Mouse (Mus musculus): ENCODE measurements around the gene Ly6g6d. TPM values are rescaled to one million over a fixed set of nuclear protein-coding genes. Genes with fewer than 3 reads are reported as not detected.

Ly6g6d gene
- polyA plus RNA-seq, 1 experiment from 2014 or later: 0.49 TPM

Other genes with a start within 250 kb of the Ly6g6d start
- gene Stk19, start 241.1 kb downstream of the Ly6g6d start, polyA plus RNA-seq (2015; fragmentation: Nextera tagmentation; extraction: Ambion mirVana): 11.6 and 15.6 TPM in 2 replicates
- gene Dxo, start 241.0 kb downstream of the Ly6g6d start, polyA plus RNA-seq (2015; fragmentation: Nextera tagmentation; extraction: Ambion mirVana): 21.0 and 22.2 TPM in 2 replicates
- gene Skiv2l, start 227.9 kb downstream of the Ly6g6d start, polyA plus RNA-seq (2015; fragmentation: Nextera tagmentation; extraction: Ambion mirVana): 15.7 and 16.8 TPM in 2 replicates
- gene Nelfe, start 227.7 kb downstream of the Ly6g6d start, polyA plus RNA-seq (2015; fragmentation: Nextera tagmentation; extraction: Ambion mirVana): 33.1 and 42.1 TPM in 2 replicates
- 4.1 and 6.3 TPM in 2 replicates for gene Cfb, start 215.5 kb downstream of the Ly6g6d start, polyA plus RNA-seq (2015; fragmentation: Nextera tagmentation; extraction: Ambion mirVana)
- gene Zbtb12, start 198.6 kb downstream of the Ly6g6d start, polyA plus RNA-seq (2015; fragmentation: Nextera tagmentation; extraction: Ambion mirVana): 0.87 and 0.99 TPM in 2 replicates
- gene Gm20547, start 196.0 kb downstream of the Ly6g6d start, polyA plus RNA-seq (2015; fragmentation: Nextera tagmentation; extraction: Ambion mirVana): not detected in 2 replicates
- gene C2, start 179.8 kb downstream of the Ly6g6d start, polyA plus RNA-seq (2015; fragmentation: Nextera tagmentation; extraction: Ambion mirVana): 5.1 and 9.4 TPM in 2 replicates
- gene Ehmt2, start 179.6 kb downstream of the Ly6g6d start, polyA plus RNA-seq (2015; fragmentation: Nextera tagmentation; extraction: Ambion mirVana): 26.7 and 27.6 TPM in 2 replicates
- gene Slc44a4, start 163.6 kb downstream of the Ly6g6d start, polyA plus RNA-seq (2015; fragmentation: Nextera tagmentation; extraction: Ambion mirVana): not detected in 2 replicates
- 12.8 and 14.9 TPM in 2 replicates for gene Neu1, start 146.8 kb downstream of the Ly6g6d start, polyA plus RNA-seq (2015; fragmentation: Nextera tagmentation; extraction: Ambion mirVana)
- 0.12 and 0.27 TPM in 2 replicates for gene Hspa1b, start 118.8 kb downstream of the Ly6g6d start, polyA plus RNA-seq (2015; fragmentation: Nextera tagmentation; extraction: Ambion mirVana)
- 0.32 TPM in 1 of 2 replicates, not detected in the other for gene Gm20481, start 108.2 kb downstream of the Ly6g6d start, polyA plus RNA-seq (2015; fragmentation: Nextera tagmentation; extraction: Ambion mirVana)
- gene Hspa1a, start 105.9 kb downstream of the Ly6g6d start, polyA plus RNA-seq (2015; fragmentation: Nextera tagmentation; extraction: Ambion mirVana): 2.5 and 3.8 TPM in 2 replicates
- gene Hspa1l, start 105.4 kb downstream of the Ly6g6d start, polyA plus RNA-seq (2015; fragmentation: Nextera tagmentation; extraction: Ambion mirVana): 2.7 and 2.8 TPM in 2 replicates
- gene Lsm2, start 96.2 kb downstream of the Ly6g6d start, polyA plus RNA-seq (2015; fragmentation: Nextera tagmentation; extraction: Ambion mirVana): 54.1 and 55.4 TPM in 2 replicates
- gene Vars, start 77.1 kb downstream of the Ly6g6d start, polyA plus RNA-seq (2015; fragmentation: Nextera tagmentation; extraction: Ambion mirVana): 27.6 and 32.6 TPM in 2 replicates
- gene Vwa7, start 61.5 kb downstream of the Ly6g6d start, polyA plus RNA-seq (2015; fragmentation: Nextera tagmentation; extraction: Ambion mirVana): 0.46 and 0.53 TPM in 2 replicates
- gene Sapcd1, start 50.0 kb downstream of the Ly6g6d start, polyA plus RNA-seq (2015; fragmentation: Nextera tagmentation; extraction: Ambion mirVana): 10.6 and 11.5 TPM in 2 replicates
- 2.2 and 3.5 TPM in 2 replicates for gene Msh5, start 31.3 kb downstream of the Ly6g6d start, polyA plus RNA-seq (2015; fragmentation: Nextera tagmentation; extraction: Ambion mirVana)
- gene Clic1, start 28.1 kb downstream of the Ly6g6d start, polyA plus RNA-seq (2015; fragmentation: Nextera tagmentation; extraction: Ambion mirVana): 115 and 138 TPM in 2 replicates
- 144 and 157 TPM in 2 replicates for gene Ddah2, start 19.0 kb downstream of the Ly6g6d start, polyA plus RNA-seq (2015; fragmentation: Nextera tagmentation; extraction: Ambion mirVana)
- 11.3 TPM in 1 of 2 replicates, not detected in the other for gene Ly6g6c, start 12.7 kb downstream of the Ly6g6d start, polyA plus RNA-seq (2015; fragmentation: Nextera tagmentation; extraction: Ambion mirVana)
- 0.08 and 0.30 TPM in 2 replicates for gene Mpig6b, start 11.9 kb downstream of the Ly6g6d start, polyA plus RNA-seq (2015; fragmentation: Nextera tagmentation; extraction: Ambion mirVana)
- gene Ly6g6e, start 1.2 kb downstream of the Ly6g6d start, polyA plus RNA-seq (2015; fragmentation: Nextera tagmentation; extraction: Ambion mirVana): 2.1 TPM in 1 of 2 replicates, not detected in the other
- 0.11 and 0.29 TPM in 2 replicates for gene Ly6g6f, start 7.5 kb upstream of the Ly6g6d start, polyA plus RNA-seq (2015; fragmentation: Nextera tagmentation; extraction: Ambion mirVana)
- 87.8 and 89.8 TPM in 2 replicates for gene Abhd16a, start 11.2 kb upstream of the Ly6g6d start, polyA plus RNA-seq (2015; fragmentation: Nextera tagmentation; extraction: Ambion mirVana)
- 0.38 TPM in 1 of 2 replicates, not detected in the other for gene Ly6g5c, start 30.2 kb upstream of the Ly6g6d start, polyA plus RNA-seq (2015; fragmentation: Nextera tagmentation; extraction: Ambion mirVana)
- gene Ly6g5b, start 37.4 kb upstream of the Ly6g6d start, polyA plus RNA-seq (2015; fragmentation: Nextera tagmentation; extraction: Ambion mirVana): 0.22 and 0.37 TPM in 2 replicates
- 8.4 and 9.1 TPM in 2 replicates for gene Gpank1, start 43.4 kb upstream of the Ly6g6d start, polyA plus RNA-seq (2015; fragmentation: Nextera tagmentation; extraction: Ambion mirVana)
- 203 and 204 TPM in 2 replicates for gene Csnk2b, start 44.0 kb upstream of the Ly6g6d start, polyA plus RNA-seq (2015; fragmentation: Nextera tagmentation; extraction: Ambion mirVana)
- 10.6 and 11.8 TPM in 2 replicates for gene D17H6S53E, start 48.3 kb upstream of the Ly6g6d start, polyA plus RNA-seq (2015; fragmentation: Nextera tagmentation; extraction: Ambion mirVana)
- gene Apom, start 54.0 kb upstream of the Ly6g6d start, polyA plus RNA-seq (2015; fragmentation: Nextera tagmentation; extraction: Ambion mirVana): 0.30 and 0.81 TPM in 2 replicates
- 39.5 and 42.1 TPM in 2 replicates for gene Bag6, start 57.1 kb upstream of the Ly6g6d start, polyA plus RNA-seq (2015; fragmentation: Nextera tagmentation; extraction: Ambion mirVana)
- gene Prrc2a, start 86.8 kb upstream of the Ly6g6d start, polyA plus RNA-seq (2015; fragmentation: Nextera tagmentation; extraction: Ambion mirVana): 51.8 and 55.0 TPM in 2 replicates
- gene Aif1, start 98.0 kb upstream of the Ly6g6d start, polyA plus RNA-seq (2015; fragmentation: Nextera tagmentation; extraction: Ambion mirVana): 11.0 and 18.3 TPM in 2 replicates
- gene Lst1, start 110.4 kb upstream of the Ly6g6d start, polyA plus RNA-seq (2015; fragmentation: Nextera tagmentation; extraction: Ambion mirVana): 14.2 and 24.5 TPM in 2 replicates
- 1.3 and 2.2 TPM in 2 replicates for gene Ltb, start 116.4 kb upstream of the Ly6g6d start, polyA plus RNA-seq (2015; fragmentation: Nextera tagmentation; extraction: Ambion mirVana)
- gene Tnf, start 123.9 kb upstream of the Ly6g6d start, polyA plus RNA-seq (2015; fragmentation: Nextera tagmentation; extraction: Ambion mirVana): 0.49 and 0.74 TPM in 2 replicates
- 0.12 and 0.24 TPM in 2 replicates for gene Lta, start 127.3 kb upstream of the Ly6g6d start, polyA plus RNA-seq (2015; fragmentation: Nextera tagmentation; extraction: Ambion mirVana)
- gene Gm16181, start 142.8 kb upstream of the Ly6g6d start, polyA plus RNA-seq (2015; fragmentation: Nextera tagmentation; extraction: Ambion mirVana): 0.40 and 0.83 TPM in 2 replicates
- gene Atp6v1g2, start 155.6 kb upstream of the Ly6g6d start, polyA plus RNA-seq (2015; fragmentation: Nextera tagmentation; extraction: Ambion mirVana): 3.3 and 3.9 TPM in 2 replicates
- 8.5 and 8.8 TPM in 2 replicates for gene Nfkbil1, start 157.7 kb upstream of the Ly6g6d start, polyA plus RNA-seq (2015; fragmentation: Nextera tagmentation; extraction: Ambion mirVana)
- 131 and 157 TPM in 2 replicates for gene Ddx39b, start 163.7 kb upstream of the Ly6g6d start, polyA plus RNA-seq (2015; fragmentation: Nextera tagmentation; extraction: Ambion mirVana)
- gene H2-D1, start 184.7 kb upstream of the Ly6g6d start, polyA plus RNA-seq (2015; fragmentation: Nextera tagmentation; extraction: Ambion mirVana): 113 and 180 TPM in 2 replicates
- not detected in 2 replicates for gene H2-Q1, start 242.3 kb upstream of the Ly6g6d start, polyA plus RNA-seq (2015; fragmentation: Nextera tagmentation; extraction: Ambion mirVana)

Measured in skeletal muscle tissue, postnatal 0 days (tissue).